In the genomic region with DNA sequence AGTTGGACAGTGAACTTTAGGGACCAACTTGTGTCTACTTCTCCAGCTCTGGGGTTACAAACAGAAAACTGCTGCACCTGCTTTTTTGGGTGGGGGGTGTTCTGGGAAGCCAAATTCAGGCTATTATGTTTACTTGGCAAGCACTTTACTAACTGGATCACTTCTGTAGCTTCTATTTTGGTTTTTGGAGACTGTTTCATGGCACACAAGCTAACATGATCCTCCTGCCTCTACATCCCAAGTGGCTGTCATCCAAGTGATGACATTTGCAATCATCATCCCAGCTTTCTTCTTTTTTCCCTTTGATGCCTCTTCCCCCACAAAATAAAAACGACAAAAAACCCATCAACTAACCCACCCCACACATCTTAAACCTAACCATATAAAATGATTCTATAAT, we compare ENCODE assay signal across 33 mouse cellular contexts. TPM values are rescaled to one million over a fixed set of nuclear protein-coding genes. Genes with fewer than 3 reads are reported as not detected.
DNase-seq lines count a peak whose midpoint lies in the region; ATAC-seq and TF ChIP-seq lines count a peak whose summit lies in the region.
"Had no signal": no experiment of that assay in that cellular context is flagged by ENCODE, and none has a peak within 500 bp of the region (broad histone marks: within the 10 kb centered on the region; RNA-seq: fewer than 3 reads in every experiment).

No protein-coding gene starts in this region.

- 64% methylated on average over 1 of the region's 1 CpGs for WGBS in forebrain, embryonic 16.5 days
- WGBS in forebrain, embryonic 12.5 days = 76% methylated on average over 1 of the region's 1 CpGs

- H3K4me2 ChIP-seq in forebrain, embryonic 16.5 days (ENCODE audit: low read length) = no peak overlapping the region
- no peak overlapping the region for H3K4me2 ChIP-seq in forebrain, embryonic 12.5 days
- H3K4me2 ChIP-seq: kidney, embryonic 15.5 days; limb, embryonic 12.5 days; liver, embryonic 15.5 days; lung, embryonic 14.5 days; midbrain, embryonic 15.5 days; neural tube, embryonic 15.5 days; stomach, embryonic 15.5 days had no signal

- ATAC-seq in forebrain, embryonic 16.5 days = 0 out of 2 replicates have a peak, but pooled peaks have one; percentile 47
- ATAC-seq in forebrain, embryonic 12.5 days (ENCODE audit: low FRiP score) = no peak
- ATAC-seq: hindbrain, embryonic 16.5 days; midbrain, embryonic 15.5 days had no signal

- H3K36me3 ChIP-seq in forebrain, embryonic 16.5 days (ENCODE audit: control insufficient read depth, insufficient read depth) = no peaks in the 10 kb centered on the region
- no peaks in the 10 kb centered on the region for H3K36me3 ChIP-seq in forebrain, embryonic 12.5 days (replicated peaks)
- no peaks in the 10 kb centered on the region for H3K36me3 ChIP-seq in ES-Bruce4 (ENCODE audit: control insufficient read depth, insufficient read depth, low read length, poor library complexity, severe bottlenecking)
- H3K36me3 ChIP-seq: kidney, embryonic 15.5 days; limb, embryonic 12.5 days; liver, embryonic 15.5 days; midbrain, embryonic 10.5 days; midbrain, embryonic 15.5 days; neural tube, embryonic 15.5 days; stomach, embryonic 15.5 days had no signal

- H3K9ac ChIP-seq in forebrain, embryonic 16.5 days (replicated peaks; ENCODE audit: low read depth, low read length) = no peak overlapping the region
- no peak overlapping the region for H3K9ac ChIP-seq in forebrain, embryonic 12.5 days
- no peak overlapping the region for H3K9ac ChIP-seq in ES-Bruce4 (ENCODE audit: low read depth, poor library complexity, severe bottlenecking)
- H3K9ac ChIP-seq: kidney, embryonic 15.5 days; limb, embryonic 12.5 days; liver, embryonic 15.5 days; lung, embryonic 14.5 days; midbrain, embryonic 15.5 days; neural tube, embryonic 15.5 days; stomach, embryonic 15.5 days had no signal

- TF ChIP-seq POLR2A in ES-Bruce4 (IDR thresholded peaks at IDR 0.05; ENCODE audit: insufficient read depth, low read length) = no peak

- no peaks in the 10 kb centered on the region for H3K4me1 ChIP-seq in forebrain, embryonic 16.5 days (replicated peaks; ENCODE audit: control insufficient read depth, insufficient read depth, low read length)
- no peaks in the 10 kb centered on the region for H3K4me1 ChIP-seq in forebrain, embryonic 12.5 days
- H3K4me1 ChIP-seq in ES-Bruce4 (ENCODE audit: control insufficient read depth, insufficient read depth, low read length) = no peaks in the 10 kb centered on the region
- H3K4me1 ChIP-seq: kidney, embryonic 15.5 days; limb, embryonic 12.5 days; liver, embryonic 15.5 days; midbrain, embryonic 10.5 days; midbrain, embryonic 15.5 days; neural tube, embryonic 15.5 days; stomach, embryonic 15.5 days had no signal

- peak; percentile 10 to 50 for DNase-seq in layer of hippocampus, adult 18-20 months (ENCODE audit: low spot score in 2 of 2)
- DNase-seq in layer of hippocampus, postnatal 14 days (ENCODE audit: low spot score in 2 of 2) = peak; percentile 19 to 65
- DNase-seq in urinary bladder, postnatal 10 days (ENCODE audit: low spot score) = no peak
- DNase-seq in embryo, embryonic 10.5 days (ENCODE audit: low spot score) = no peak
- DNase-seq: adrenal gland, postnatal 25 days; cerebellum, adult 8-10 months; cerebellum, postnatal 25 days; gastrocnemius, postnatal 10 days; kidney, adult 18-20 months; kidney, postnatal 25 days; lung, embryonic 14.5 days; lung, postnatal 14 days; right cerebral cortex, postnatal 25 days; thymus, postnatal 25 days had no signal

- no peaks in the 10 kb centered on the region for H3K9me3 ChIP-seq in forebrain, embryonic 16.5 days (ENCODE audit: control insufficient read depth, low read length)
- H3K9me3 ChIP-seq in forebrain, embryonic 12.5 days = no peaks in the 10 kb centered on the region
- no peaks in the 10 kb centered on the region for H3K9me3 ChIP-seq in ES-Bruce4 (replicated peaks; ENCODE audit: control insufficient read depth, insufficient read depth, low read length, poor library complexity, severe bottlenecking)
- H3K9me3 ChIP-seq: kidney, embryonic 15.5 days; limb, embryonic 12.5 days; liver, embryonic 15.5 days; midbrain, embryonic 10.5 days; midbrain, embryonic 15.5 days; neural tube, embryonic 15.5 days; stomach, embryonic 15.5 days had no signal

- no peak overlapping the region for H3K4me3 ChIP-seq in forebrain, embryonic 16.5 days (replicated peaks; ENCODE audit: low read length)
- no peak overlapping the region for H3K4me3 ChIP-seq in forebrain, embryonic 12.5 days (replicated peaks)
- H3K4me3 ChIP-seq in ES-Bruce4 (ENCODE audit: low read depth, low read length) = peak overlapping the region; percentile 12; the same call in 1 of the 2 replicates
- H3K4me3 ChIP-seq: kidney, embryonic 15.5 days; limb, embryonic 12.5 days; liver, embryonic 15.5 days; midbrain, embryonic 10.5 days; midbrain, embryonic 15.5 days; neural tube, embryonic 15.5 days; stomach, embryonic 15.5 days had no signal

- H3K27ac ChIP-seq in forebrain, embryonic 16.5 days (ENCODE audit: low read length) = no peak overlapping the region
- no peak overlapping the region for H3K27ac ChIP-seq in forebrain, embryonic 12.5 days
- H3K27ac ChIP-seq in ES-Bruce4 (ENCODE audit: insufficient read depth, low read length) = no peak overlapping the region
- H3K27ac ChIP-seq: kidney, embryonic 15.5 days; limb, embryonic 12.5 days; liver, embryonic 15.5 days; midbrain, embryonic 10.5 days; midbrain, embryonic 15.5 days; neural tube, embryonic 15.5 days; stomach, embryonic 15.5 days had no signal

- H3K27me3 ChIP-seq in forebrain, embryonic 16.5 days (replicated peaks; ENCODE audit: control insufficient read depth, insufficient read depth, low read length) = no peaks in the 10 kb centered on the region
- no peaks in the 10 kb centered on the region for H3K27me3 ChIP-seq in forebrain, embryonic 12.5 days
- H3K27me3 ChIP-seq in ES-Bruce4 (ENCODE audit: control insufficient read depth, insufficient read depth, low read length, poor library complexity, severe bottlenecking) = no peaks in the 10 kb centered on the region
- H3K27me3 ChIP-seq: kidney, embryonic 15.5 days; limb, embryonic 12.5 days; liver, embryonic 15.5 days; midbrain, embryonic 15.5 days; neural tube, embryonic 15.5 days; stomach, embryonic 15.5 days had no signal

- no peak for TF ChIP-seq CTCF in ES-Bruce4 (IDR thresholded peaks at IDR 0.05; ENCODE audit: low read depth, low read length)

- TF ChIP-seq EP300 in ES-Bruce4 (IDR thresholded peaks at IDR 0.05; ENCODE audit: insufficient read depth, low read depth, low read length) = no peak

RNA-seq across cellular contexts. Expression of gene Smc1b, which starts 46.1 kb away (rescaled TPM):
- polyA plus RNA-seq in forebrain, embryonic 16.5 days (2015; fragmentation: Nextera tagmentation; extraction: Ambion mirVana) = 0.32 and 0.54 TPM in 2 replicates
- 0.17 and 0.24 TPM in 2 replicates for polyA plus RNA-seq in forebrain, embryonic 12.5 days (2016; fragmentation: Nextera tagmentation; extraction: Ambion mirVana)
- 4.8 TPM in 2 replicates for polyA plus RNA-seq in ES-Bruce4 (2011; ENCODE audit: insufficient read depth, insufficient read length, low read depth, missing spikeins)
- under 1 TPM in 1 of 2 experiments, not detected in 1; 0.08 TPM for total RNA-seq in layer of hippocampus, adult 18-20 months (2021)
- total RNA-seq in layer of hippocampus, postnatal 14 days (2021) = under 1 TPM in 1 of 2 experiments, not detected in 1; 0.12 TPM
- total RNA-seq: adrenal gland, adult 18-20 months; adrenal gland, postnatal 25 days; heart, postnatal 25 days; layer of hippocampus, postnatal 36 days; left cerebral cortex, postnatal 10 days; megakaryocyte progenitor cell, adult 5-6 weeks had no signal
- polyA plus RNA-seq: gonadal fat pad, adult 2 months had no signal

RNA-seq across cellular contexts. Expression of gene Ribc2, which starts 46.2 kb away (rescaled TPM):
- polyA plus RNA-seq in forebrain, embryonic 16.5 days (2015; fragmentation: Nextera tagmentation; extraction: Ambion mirVana) = 0.29 TPM in 1 of 2 replicates, not detected in the other
- 0.46 and 0.96 TPM in 2 replicates for polyA plus RNA-seq in forebrain, embryonic 12.5 days (2016; fragmentation: Nextera tagmentation; extraction: Ambion mirVana)
- polyA plus RNA-seq in ES-Bruce4 (2011; ENCODE audit: insufficient read depth, insufficient read length, low read depth, missing spikeins) = not detected in 2 replicates
- under 1 TPM; 0.30 TPM for total RNA-seq in layer of hippocampus, adult 18-20 months (2021)
- under 1 TPM in 1 of 2 experiments, not detected in 1; 0.21 TPM for total RNA-seq in layer of hippocampus, postnatal 14 days (2021)
- total RNA-seq: adrenal gland, adult 18-20 months; adrenal gland, postnatal 25 days; gastrocnemius, postnatal 10 days; heart, postnatal 25 days; left cerebral cortex, postnatal 10 days; liver, adult 2 months; megakaryocyte progenitor cell, adult 5-6 weeks had no signal
- polyA plus RNA-seq: heart, embryonic 14.5 days; liver, adult 2 months; liver, embryonic 15.5 days had no signal

RNA-seq across cellular contexts. Expression of gene Fam118a, which starts 56.9 kb away (rescaled TPM):
- polyA plus RNA-seq in forebrain, embryonic 16.5 days (2015; fragmentation: Nextera tagmentation; extraction: Ambion mirVana) = 35.3 and 38.9 TPM in 2 replicates
- polyA plus RNA-seq in forebrain, embryonic 12.5 days (2016; fragmentation: Nextera tagmentation; extraction: Ambion mirVana) = 22.1 and 23.6 TPM in 2 replicates
- 32.3 and 32.4 TPM in 2 replicates for polyA plus RNA-seq in ES-Bruce4 (2011; ENCODE audit: insufficient read depth, insufficient read length, low read depth, missing spikeins)
- total RNA-seq in layer of hippocampus, adult 18-20 months (2021) = 10 to 100 TPM; 29.9 to 35.2 TPM
- total RNA-seq in layer of hippocampus, postnatal 14 days (2021) = 10 to 100 TPM; 26.2 to 27.3 TPM

Comparison
In these comparisons a context has a peak if more than half of its experiments do, and no peak if none do; other contexts are left out.
1. DNase-seq: peak in layer of hippocampus, adult 18-20 months (2 of 2) and layer of hippocampus, postnatal 14 days (2 of 2); none in urinary bladder, postnatal 10 days (single experiment) and embryo, embryonic 10.5 days (single experiment).